In the genomic region with DNA sequence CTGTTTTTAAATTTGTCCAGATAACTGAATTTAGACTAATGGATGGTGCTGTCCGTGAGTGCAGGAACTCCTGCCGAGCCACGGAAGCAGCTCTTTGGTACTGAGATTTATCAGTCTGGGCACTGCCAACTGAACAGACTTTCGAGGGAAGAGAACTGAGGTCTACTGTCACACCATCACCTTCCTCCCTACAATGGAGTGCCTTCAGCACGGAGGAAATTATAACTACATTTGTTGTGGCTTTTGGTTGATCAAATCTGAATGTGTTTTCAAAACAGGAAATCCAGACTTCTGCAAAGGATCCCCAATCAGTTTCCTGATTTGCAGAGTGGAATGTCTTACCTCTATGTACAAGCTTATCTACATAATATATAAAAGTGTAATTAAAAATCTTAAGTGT, we compare ENCODE assay signal across 21 mouse cellular contexts. TPM values are rescaled to one million over a fixed set of nuclear protein-coding genes. Genes with fewer than 3 reads are reported as not detected.
A peak's percentile ranks its signal among the peaks of the same experiment; 100 is the strongest.
DNase-seq lines count a peak whose midpoint lies in the region; ATAC-seq and TF ChIP-seq lines count a peak whose summit lies in the region.
"Had no signal": no experiment of that assay in that cellular context is flagged by ENCODE, and none has a peak within 500 bp of the region (broad histone marks: within the 10 kb centered on the region; RNA-seq: fewer than 3 reads in every experiment).

No protein-coding gene starts in this region.

- no peak for TF ChIP-seq POLR2A in spleen, adult 2 months (IDR thresholded peaks at IDR 0.05; ENCODE audit: low read depth, low read length)
- no peak for TF ChIP-seq POLR2A in ES-Bruce4 (IDR thresholded peaks at IDR 0.05; ENCODE audit: insufficient read depth, low read length)
- no peak for TF ChIP-seq POLR2A in thymus, adult 2 months (IDR thresholded peaks at IDR 0.05; ENCODE audit: control insufficient read depth, extremely low read depth, insufficient read depth, low read length, poor library complexity)

- no peak for TF ChIP-seq EP300 in ES-Bruce4 (IDR thresholded peaks at IDR 0.05; ENCODE audit: insufficient read depth, low read depth, low read length)

- DNase-seq in spleen, adult 2 months (ENCODE audit: low read depth in 1 of 2, low spot score in 2 of 2), result no peak
- no peak for DNase-seq in spleen, adult 12 weeks (ENCODE audit: low spot score)
- peak; percentile 31 for DNase-seq in induced T-regulatory cell, adult 2 months (ENCODE audit: low read depth)
- DNase-seq in thymus, adult 2 months, result no peak
- DNase-seq: adrenal gland, adult 8-10 months; adrenal gland, postnatal 25 days; cerebellum, adult 18-20 months; cerebellum, adult 9-10 months; cerebellum, postnatal 14 days; forebrain, postnatal 0 days; gastrocnemius, postnatal 25 days; kidney, adult 11 months had no signal

- H3K36me3 ChIP-seq in spleen, adult 2 months (ENCODE audit: control insufficient read depth, insufficient read depth, low read length), result peaks cover 3% of the 10 kb centered on the region
- peaks cover 25% of the 10 kb centered on the region for H3K36me3 ChIP-seq in ES-Bruce4 (ENCODE audit: control insufficient read depth, insufficient read depth, low read length, poor library complexity, severe bottlenecking)
- H3K36me3 ChIP-seq in thymus, adult 2 months (ENCODE audit: control insufficient read depth, insufficient read depth, low read length), result peaks cover 63% of the 10 kb centered on the region
- H3K36me3 ChIP-seq: hindbrain, embryonic 15.5 days; intestine, embryonic 15.5 days had no signal

- no peak overlapping the region for H3K4me3 ChIP-seq in spleen, adult 2 months (ENCODE audit: extremely low read depth, insufficient read depth, insufficient read length)
- H3K4me3 ChIP-seq in ES-Bruce4 (ENCODE audit: low read depth, low read length), result peak overlapping the region; percentile 57
- H3K4me3 ChIP-seq in thymus, adult 2 months (ENCODE audit: control insufficient read depth, insufficient read depth, low read length), result no peak overlapping the region
- H3K4me3 ChIP-seq: forebrain, embryonic 10.5 days; hindbrain, embryonic 12.5 days; hindbrain, embryonic 15.5 days; intestine, embryonic 15.5 days had no signal

- peaks cover 8% of the 10 kb centered on the region; the same call in 1 of the 2 replicates for H3K4me1 ChIP-seq in spleen, adult 2 months (ENCODE audit: control insufficient read depth, insufficient read depth, insufficient read length)
- peaks cover 8% of the 10 kb centered on the region for H3K4me1 ChIP-seq in ES-Bruce4 (ENCODE audit: control insufficient read depth, insufficient read depth, low read length)
- peaks cover 7% of the 10 kb centered on the region; the same call in 1 of the 2 replicates for H3K4me1 ChIP-seq in thymus, adult 2 months (replicated peaks; ENCODE audit: control insufficient read depth, insufficient read depth, low read length)
- H3K4me1 ChIP-seq: forebrain, embryonic 10.5 days; hindbrain, embryonic 15.5 days had no signal

- H3K9ac ChIP-seq in ES-Bruce4 (ENCODE audit: low read depth, poor library complexity, severe bottlenecking), result peak overlapping the region; percentile 62
- H3K9ac ChIP-seq: forebrain, postnatal 0 days; hindbrain, embryonic 12.5 days; hindbrain, embryonic 15.5 days; intestine, embryonic 15.5 days had no signal

- no peak for TF ChIP-seq CTCF in spleen, adult 2 months (IDR thresholded peaks at IDR 0.05; ENCODE audit: extremely low read depth, insufficient read depth, insufficient read length, insufficient replicate concordance)
- TF ChIP-seq CTCF in ES-Bruce4 (IDR thresholded peaks at IDR 0.05; ENCODE audit: low read depth, low read length), result no peak
- no peak for TF ChIP-seq CTCF in thymus, adult 2 months (IDR thresholded peaks at IDR 0.05; ENCODE audit: borderline replicate concordance, control insufficient read depth, extremely low read depth, insufficient read depth, low read length, poor library complexity)

- H3K27me3 ChIP-seq in spleen, adult 2 months (ENCODE audit: control insufficient read depth, insufficient read depth, low read length), result no peaks in the 10 kb centered on the region
- H3K27me3 ChIP-seq in ES-Bruce4 (ENCODE audit: control insufficient read depth, insufficient read depth, low read length, poor library complexity, severe bottlenecking), result no peaks in the 10 kb centered on the region
- H3K27me3 ChIP-seq in thymus, adult 2 months (ENCODE audit: control insufficient read depth, insufficient read depth, low read length), result no peaks in the 10 kb centered on the region
- H3K27me3 ChIP-seq: hindbrain, embryonic 12.5 days; hindbrain, embryonic 15.5 days; intestine, embryonic 15.5 days had no signal

- no peaks in the 10 kb centered on the region for H3K9me3 ChIP-seq in ES-Bruce4 (replicated peaks; ENCODE audit: control insufficient read depth, insufficient read depth, low read length, poor library complexity, severe bottlenecking)
- H3K9me3 ChIP-seq: forebrain, embryonic 10.5 days; hindbrain, embryonic 12.5 days; hindbrain, embryonic 15.5 days; intestine, embryonic 15.5 days had no signal

- no peak for ATAC-seq in cerebellum, adult (ENCODE audit: insufficient number of reproducible peaks, low FRiP score, low TSS enrichment)
- ATAC-seq: activated CD4-positive, CD25-positive, alpha-beta regulatory T cell, adult 4 months; forebrain, embryonic 14.5 days; forebrain, postnatal 0 days; intestine, embryonic 15.5 days had no signal

- WGBS in spleen, adult 2 months, result 64% methylated on average over 5 of the region's 5 CpGs
- WGBS in thymus, adult 2 months, result 54% methylated on average over 5 of the region's 5 CpGs

- H3K27ac ChIP-seq in spleen, adult 2 months (ENCODE audit: insufficient read depth, low read length), result peak overlapping the region; percentile 19
- peak overlapping the region; percentile 93 for H3K27ac ChIP-seq in ES-Bruce4 (ENCODE audit: insufficient read depth, low read length)
- H3K27ac ChIP-seq in thymus, adult 2 months (ENCODE audit: control insufficient read depth, insufficient read depth, low read length), result no peak overlapping the region
- H3K27ac ChIP-seq: forebrain, embryonic 10.5 days; hindbrain, embryonic 12.5 days; hindbrain, embryonic 15.5 days; intestine, embryonic 15.5 days had no signal

RNA-seq across cellular contexts. Expression of a gene that starts 52.7 kb away (rescaled TPM):
- polyA plus RNA-seq in spleen, adult 2 months (2012; rRNA removed), result 0.15 and 0.25 TPM in 2 replicates
- polyA plus RNA-seq in ES-Bruce4 (2011; ENCODE audit: insufficient read depth, insufficient read length, low read depth, missing spikeins), result 14.0 and 14.7 TPM in 2 replicates
- 0.35 and 0.59 TPM in 2 replicates for polyA plus RNA-seq in thymus, adult 2 months (2012; rRNA removed)
- polyA plus RNA-seq: activated CD4-positive, CD25-positive, alpha-beta regulatory T cell, adult 4 months; frontal cortex, adult 2 months had no signal
